Mouse (Mus musculus) ES-Bruce4 (cell line): ENCODE data around the gene Idnk. TPM values are rescaled to one million over a fixed set of nuclear protein-coding genes. Genes with fewer than 3 reads are reported as not detected.
"Not testable (repeated sequence)": the region's sequence is repeated elsewhere in the genome, so short reads cannot be mapped to it uniquely, and the experiment has no call there.

Experiments
- H3K27ac ChIP-seq: 2 replicates; pipeline ENCODE4 v1.5.1; 2012; ENCODE audit warnings: low read length, inconsistent platforms; ENCODE audit not compliant: insufficient read depth
- H3K27me3 ChIP-seq: 2 replicates; pipeline ENCODE4 v1.6.1; 2012; ENCODE audit warnings: mild to moderate bottlenecking, low read length, inconsistent platforms; ENCODE audit not compliant: control insufficient read depth, poor library complexity, insufficient read depth, severe bottlenecking
- H3K36me3 ChIP-seq: 2 replicates; pipeline ENCODE4 v1.6.1; 2012; ENCODE audit warnings: inconsistent platforms, mild to moderate bottlenecking, low read length, moderate library complexity; ENCODE audit not compliant: control insufficient read depth, poor library complexity, insufficient read depth, severe bottlenecking
- H3K4me1 ChIP-seq: one replicate; pipeline ENCODE4 v1.8.1; 2011; ENCODE audit warnings: low read length; ENCODE audit not compliant: control insufficient read depth, insufficient read depth
- H3K4me3 ChIP-seq: 2 replicates; pipeline ENCODE4 v1.5.1; 2011; ENCODE audit warnings: low read depth, mild to moderate bottlenecking, low read length
- H3K9ac ChIP-seq: 2 replicates; pipeline ENCODE4 v1.6.1; 2012; ENCODE audit warnings: low read depth, mild to moderate bottlenecking, inconsistent platforms; ENCODE audit not compliant: poor library complexity, severe bottlenecking
- H3K9me3 ChIP-seq: replicated peaks from 2 replicates; pipeline ENCODE4 v1.6.1; 2012; ENCODE audit warnings: mild to moderate bottlenecking, low read length, inconsistent platforms; ENCODE audit not compliant: control insufficient read depth, poor library complexity, insufficient read depth, severe bottlenecking
- CTCF ChIP-seq: IDR thresholded peaks from one replicate; pipeline ENCODE4 v1.8.1; 2011; ENCODE audit warnings: low read depth, low read length
- EP300 ChIP-seq: IDR thresholded peaks from 2 replicates; pipeline ENCODE4 v1.6.1; 2011; ENCODE audit warnings: low read depth, low read length; ENCODE audit not compliant: insufficient read depth
- POLR2A ChIP-seq: IDR thresholded peaks from one replicate; pipeline ENCODE4 v1.8.1; 2011; ENCODE audit warnings: low read length; ENCODE audit not compliant: insufficient read depth
- polyA plus RNA-seq: library from polyadenylated mRNA; stranded (reverse); fragments of >200 nt; gene quantifications from 2 replicates; pipeline ENCODE4 v1.2.4, GENCODE M21; 2011; ENCODE audit warnings: low read depth; ENCODE audit not compliant: missing spikeins, insufficient read depth, insufficient read length

The Idnk gene
- polyA plus RNA-seq, 1 experiment, result 25.1 TPM

- H3K4me3 ChIP-seq, result peak overlapping the region; percentile 85
- TF ChIP-seq POLR2A, result no peak
- H3K9ac ChIP-seq, result peak overlapping the region; percentile 95
Observed at GRCm38 (mm10) chr13:58129687-58130246, 27.7 kb upstream of the Idnk start.

GRCm38 (mm10) chr13:58131692-58132091, 25.8 kb upstream of the Idnk start:
- H3K9me3 ChIP-seq, result no peaks in the 10 kb centered on the region; the same call in 1 of the 2 replicates
- no peak overlapping the region for H3K27ac ChIP-seq
- no peaks in the 10 kb centered on the region for H3K27me3 ChIP-seq
- peaks cover 10% of the 10 kb centered on the region for H3K36me3 ChIP-seq
- TF ChIP-seq EP300 (no peak), POLR2A (no peak), CTCF (no peak)
- no peaks in the 10 kb centered on the region for H3K4me1 ChIP-seq
- no peak overlapping the region for H3K4me3 ChIP-seq
- no peak overlapping the region for H3K9ac ChIP-seq

More at GRCm38 (mm10) chr13:58129687-58130246, 27.7 kb upstream of the Idnk start:
- Histone ChIP-seq H3K36me3 (peaks cover 17% of the 10 kb centered on the region), H3K9me3 (no peaks in the 10 kb centered on the region), H3K27ac (peak overlapping the region; percentile 89), H3K4me1 (no peaks in the 10 kb centered on the region), H3K27me3 (no peaks in the 10 kb centered on the region)

GRCm38 (mm10) chr13:58146603-58147002, 10.8 kb upstream of the Idnk start:
- not testable (repeated sequence) for H3K27ac ChIP-seq, H3K9ac ChIP-seq, H3K36me3 ChIP-seq, H3K4me1 ChIP-seq, H3K4me3 ChIP-seq, H3K27me3 ChIP-seq, H3K9me3 ChIP-seq

GRCm38 (mm10) chr13:58147760-58148159, 9.7 kb upstream of the Idnk start:
- H3K4me3 ChIP-seq, result no peak overlapping the region
- H3K9ac ChIP-seq, result no peak overlapping the region
- H3K27me3 ChIP-seq, result no peaks in the 10 kb centered on the region
- no peak overlapping the region for H3K27ac ChIP-seq
- no peaks in the 10 kb centered on the region for H3K36me3 ChIP-seq
- H3K4me1 ChIP-seq, result no peaks in the 10 kb centered on the region
- TF ChIP-seq CTCF, result no peak
- TF ChIP-seq EP300, result no peak
- no peak for TF ChIP-seq POLR2A
- peaks cover 2% of the 10 kb centered on the region; the same call in 1 of the 2 replicates for H3K9me3 ChIP-seq

- Histone ChIP-seq H3K4me3 (peak overlapping the region; percentile 39), H3K36me3 (no peaks in the 10 kb centered on the region), H3K27ac (no peak overlapping the region), H3K27me3 (no peaks in the 10 kb centered on the region), H3K9ac (peak overlapping the region; percentile 46; the same call in 1 of the 2 replicates), H3K9me3 (peaks cover 2% of the 10 kb centered on the region; the same call in 1 of the 2 replicates), H3K4me1 (no peaks in the 10 kb centered on the region)
- TF ChIP-seq CTCF (no peak), EP300 (no peak), POLR2A (no peak)
Observed at GRCm38 (mm10) chr13:58148256-58148831, 9.1 kb upstream of the Idnk start.

GRCm38 (mm10) chr13:58149033-58149558, 8.4 kb upstream of the Idnk start:
- TF ChIP-seq CTCF (peak; percentile 3), POLR2A (no peak)
- H3K27ac ChIP-seq, result no peak overlapping the region
- H3K36me3 ChIP-seq, result no peaks in the 10 kb centered on the region
- no peaks in the 10 kb centered on the region for H3K4me1 ChIP-seq
- peaks cover 2% of the 10 kb centered on the region; the same call in 1 of the 2 replicates for H3K9me3 ChIP-seq
- no peak overlapping the region for H3K4me3 ChIP-seq
- no peaks in the 10 kb centered on the region for H3K27me3 ChIP-seq
- H3K9ac ChIP-seq, result peak overlapping the region; percentile 46; the same call in 1 of the 2 replicates
